Mouse (Mus musculus) brain, embryonic 14.5 days (tissue): ENCODE data around the gene Slx4ip. TPM values are rescaled to one million over a fixed set of nuclear protein-coding genes. Genes with fewer than 3 reads are reported as not detected.

Experiments used
- DNase-seq: peaks from one replicate; pipeline ENCODE4 v3.0.0-alpha.2; 2011; ENCODE audit warnings: low read depth
- CTCF ChIP-seq: fragments of 200-500 bp; IDR thresholded peaks from 2 replicates; pipeline ENCODE4 v1.5.1; 2012; ENCODE audit warnings: inconsistent platforms, mild to moderate bottlenecking, moderate library complexity, borderline replicate concordance; ENCODE audit not compliant: insufficient read depth, insufficient read length; ENCODE audit errors: extremely low read depth
- POLR2A ChIP-seq: fragments of 200-500 bp; IDR thresholded peaks from 2 replicates; pipeline ENCODE4 v1.6.1; 2012; ENCODE audit warnings: mild to moderate bottlenecking, inconsistent platforms, borderline replicate concordance; ENCODE audit not compliant: poor library complexity, insufficient read depth, insufficient read length, severe bottlenecking; ENCODE audit errors: extremely low read depth
- polyA plus RNA-seq: library from polyadenylated mRNA; depleted of rRNA; stranded (reverse); fragments of >200 nt; gene quantifications from 2 replicates; pipeline ENCODE4 v1.2.3, GENCODE M21; 2012

Gene Slx4ip
- polyA plus RNA-seq, 1 experiment, result 8.3 TPM

DNA sequence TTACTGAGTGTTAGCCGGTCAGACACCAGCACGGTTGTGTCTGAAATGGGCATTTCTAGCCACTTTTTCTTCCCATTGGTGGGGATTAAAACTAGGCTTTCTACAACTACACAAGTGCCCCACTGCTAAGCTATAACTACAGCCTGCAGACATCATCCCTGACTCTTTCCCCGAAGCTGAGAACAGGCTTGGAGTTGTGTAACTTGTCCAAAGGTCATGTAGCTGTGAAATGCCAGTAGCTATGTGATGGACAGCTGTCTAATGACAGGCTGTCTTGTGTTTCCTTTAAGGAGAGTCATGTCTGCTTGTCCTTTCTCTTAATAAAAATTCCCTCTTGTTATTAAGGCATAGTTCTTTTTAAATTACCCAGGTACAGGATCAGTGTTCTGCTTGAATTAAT lies 122.1 kb downstream of the Slx4ip start:
- DNase-seq, result no peak
- TF ChIP-seq POLR2A (no peak), CTCF (no peak)

DNA sequence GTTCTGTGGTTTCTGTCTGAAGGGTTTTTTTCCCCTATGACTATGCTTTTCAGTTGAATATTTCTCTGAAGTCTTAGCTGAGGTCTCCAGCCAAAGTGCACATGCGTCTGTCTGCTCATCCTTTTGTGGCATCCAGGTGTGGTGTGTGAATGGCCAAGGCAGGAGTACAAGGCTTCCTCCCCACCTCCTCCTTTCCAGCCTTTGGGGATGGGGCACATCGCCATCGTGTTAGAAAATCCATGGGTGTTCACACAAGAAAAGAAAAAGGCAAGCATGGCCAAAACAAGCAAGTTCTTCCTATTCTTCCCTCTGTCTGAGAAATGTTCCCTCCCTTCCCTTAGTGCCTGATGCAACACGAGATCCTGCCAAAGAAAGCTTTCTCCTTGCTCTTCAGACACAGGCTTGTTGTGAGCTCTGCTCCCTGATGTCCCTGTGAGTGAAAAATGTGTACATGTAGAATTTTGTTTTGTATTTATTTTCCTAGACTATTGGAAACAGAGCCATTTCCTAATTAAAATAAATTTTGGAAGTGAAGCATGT lies 122.9 kb downstream of the Slx4ip start:
- DNase-seq, result peak; percentile 34
- no peak for TF ChIP-seq CTCF
- no peak for TF ChIP-seq POLR2A

DNA sequence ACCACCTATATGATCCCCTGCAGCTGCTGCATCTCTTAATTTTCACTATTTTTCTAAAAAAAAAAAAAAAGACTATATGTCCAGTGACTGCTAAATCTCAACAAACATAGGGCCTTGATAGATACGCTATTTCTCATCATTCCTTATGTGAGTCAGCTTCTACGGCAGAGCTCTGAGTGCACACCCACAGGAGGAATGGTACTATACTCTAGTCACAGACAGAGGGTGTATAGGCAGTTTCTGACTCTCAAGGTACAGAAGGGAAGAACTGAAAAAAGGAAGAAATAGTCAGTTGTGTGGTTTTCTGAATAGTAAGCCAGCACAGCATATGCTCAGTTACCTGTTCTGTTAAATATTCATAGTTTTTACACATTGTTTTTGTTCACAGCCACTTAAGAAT lies 123.4 kb downstream of the Slx4ip start:
- DNase-seq, result no peak
- TF ChIP-seq POLR2A (no peak), CTCF (no peak)

DNA sequence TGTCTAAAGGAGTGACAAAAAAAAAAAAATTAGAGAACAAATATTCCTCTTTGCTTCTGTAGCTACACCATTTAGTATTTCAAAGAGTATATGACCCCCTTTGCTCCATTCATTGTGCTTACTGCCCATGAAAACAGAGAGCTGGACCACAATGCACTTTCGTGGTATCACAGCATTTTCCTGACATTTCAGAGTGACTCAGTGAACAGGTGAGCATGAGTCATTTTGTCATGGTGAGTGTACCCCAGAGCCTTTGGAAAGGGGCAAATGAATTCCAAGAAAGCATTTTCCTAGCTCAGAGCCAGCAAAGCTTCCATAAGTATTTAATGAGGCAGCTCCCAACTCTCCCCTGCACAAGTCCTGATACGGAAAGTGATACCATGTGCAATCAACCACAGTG lies 153.1 kb downstream of the Slx4ip start:
- no peak for DNase-seq
- TF ChIP-seq POLR2A (no peak), CTCF (no peak)

DNA sequence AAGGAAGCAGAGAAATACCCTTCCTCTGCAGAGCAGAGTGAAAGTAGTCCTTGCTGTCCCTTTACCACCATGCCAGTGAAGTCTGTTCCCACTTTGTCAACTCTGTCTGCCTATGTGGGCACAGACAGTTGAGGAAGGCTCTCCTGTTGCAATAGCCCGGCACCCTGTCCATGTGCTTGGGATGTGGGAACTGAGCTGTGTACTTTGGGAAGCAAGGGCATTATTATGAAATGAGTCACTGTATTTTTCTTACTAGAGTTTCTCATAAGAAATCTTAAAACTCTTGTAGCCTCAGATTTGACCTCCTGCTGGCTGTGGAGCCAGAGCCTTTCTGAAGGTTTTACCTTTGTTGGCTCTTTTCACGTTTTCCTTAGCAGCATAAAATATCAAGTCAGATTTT lies 158.3 kb downstream of the Slx4ip start:
- DNase-seq, result no peak
- TF ChIP-seq POLR2A, result no peak
- TF ChIP-seq CTCF, result no peak

DNA sequence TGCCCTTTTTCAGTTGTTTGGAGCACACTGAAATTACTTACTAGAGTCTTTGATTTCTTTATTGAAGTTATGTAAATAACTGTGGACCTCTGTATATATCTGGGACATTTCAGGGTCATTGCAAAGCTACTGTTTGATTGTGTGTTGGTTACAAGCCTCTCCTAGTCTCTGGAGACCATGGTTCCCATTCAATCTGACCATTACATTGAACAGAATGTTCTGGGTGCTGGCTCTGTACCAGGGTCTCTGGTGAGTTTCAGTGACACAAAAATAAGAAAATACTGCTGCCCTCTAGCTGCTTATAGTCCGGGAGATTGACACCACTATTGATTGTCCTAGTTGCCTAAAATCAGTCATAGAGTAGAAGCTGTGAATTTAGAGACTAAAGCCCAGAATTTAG lies 158.9 kb downstream of the Slx4ip start:
- TF ChIP-seq CTCF (no peak), POLR2A (no peak)
- DNase-seq, result no peak

DNA sequence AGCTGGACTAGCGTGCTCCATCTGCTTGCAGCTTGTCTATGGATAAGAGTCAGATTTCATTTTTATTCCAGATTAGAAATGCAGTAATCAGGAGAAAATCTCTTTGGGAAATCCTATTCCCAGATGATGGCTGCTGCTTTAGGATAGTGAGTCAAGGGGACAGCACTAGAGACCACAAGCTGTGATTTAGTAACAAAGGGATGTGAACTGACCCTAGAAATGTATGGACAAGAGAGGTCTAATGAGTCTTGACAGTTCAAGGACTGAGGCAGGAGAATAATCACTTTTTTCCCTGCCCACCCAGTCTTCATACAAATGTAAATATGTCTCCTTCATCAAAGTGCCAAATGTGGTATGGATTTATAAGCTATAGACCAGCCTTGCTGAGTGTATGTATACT lies 172.8 kb downstream of the Slx4ip start:
- DNase-seq, result no peak
- no peak for TF ChIP-seq CTCF
- no peak for TF ChIP-seq POLR2A

DNA sequence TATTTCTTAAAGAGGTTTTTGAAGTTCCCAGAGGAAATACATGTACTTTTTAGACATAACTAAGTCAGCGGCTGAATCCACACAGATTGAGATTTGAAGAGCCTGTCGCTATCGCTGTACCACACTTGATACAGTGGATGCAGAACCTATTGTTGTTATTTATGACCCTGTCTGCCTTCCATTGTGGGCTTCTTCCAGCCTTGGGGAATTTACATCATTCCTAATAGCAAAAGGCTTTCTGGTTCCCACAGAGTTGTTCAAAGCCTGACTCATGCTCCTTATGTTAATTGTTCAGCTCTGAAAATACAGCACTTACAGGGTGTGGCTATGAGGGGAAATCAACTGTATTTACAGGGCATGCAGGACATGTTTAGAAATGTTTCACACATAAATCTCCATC lies 173.5 kb downstream of the Slx4ip start:
- TF ChIP-seq POLR2A (no peak), CTCF (no peak)
- no peak for DNase-seq

DNA sequence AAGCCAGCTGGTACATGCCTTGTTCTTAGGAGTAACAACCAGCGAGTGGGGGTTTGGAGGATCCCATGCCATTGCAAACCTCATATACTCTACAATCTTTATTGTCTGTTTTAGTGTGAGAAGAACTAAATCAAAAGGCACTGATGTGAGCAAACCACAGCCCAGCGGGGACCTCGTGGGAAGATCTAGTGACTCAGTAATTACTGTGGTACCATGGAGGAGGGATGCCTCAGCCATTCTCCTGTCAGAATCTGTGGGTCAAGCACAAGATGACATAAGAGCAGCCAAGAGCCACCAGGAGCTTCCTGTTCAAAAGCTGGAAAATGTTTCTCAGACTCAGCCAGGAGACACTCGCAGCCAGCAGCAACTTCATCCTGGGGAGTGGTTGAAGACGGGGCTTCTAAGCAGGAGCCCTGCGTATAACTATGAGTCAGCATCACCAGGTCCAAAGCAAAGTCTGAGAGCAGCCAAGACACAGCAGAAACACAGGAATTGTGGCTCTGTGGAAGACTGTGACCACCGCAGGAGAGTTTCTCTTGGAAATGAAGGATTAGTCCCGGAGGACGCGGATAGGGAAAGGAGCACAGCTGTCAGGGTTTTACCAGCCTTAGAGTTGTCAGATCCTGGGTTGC lies 176.6 kb downstream of the Slx4ip start:
- DNase-seq, result no peak
- TF ChIP-seq CTCF, result no peak
- TF ChIP-seq POLR2A, result no peak

DNA sequence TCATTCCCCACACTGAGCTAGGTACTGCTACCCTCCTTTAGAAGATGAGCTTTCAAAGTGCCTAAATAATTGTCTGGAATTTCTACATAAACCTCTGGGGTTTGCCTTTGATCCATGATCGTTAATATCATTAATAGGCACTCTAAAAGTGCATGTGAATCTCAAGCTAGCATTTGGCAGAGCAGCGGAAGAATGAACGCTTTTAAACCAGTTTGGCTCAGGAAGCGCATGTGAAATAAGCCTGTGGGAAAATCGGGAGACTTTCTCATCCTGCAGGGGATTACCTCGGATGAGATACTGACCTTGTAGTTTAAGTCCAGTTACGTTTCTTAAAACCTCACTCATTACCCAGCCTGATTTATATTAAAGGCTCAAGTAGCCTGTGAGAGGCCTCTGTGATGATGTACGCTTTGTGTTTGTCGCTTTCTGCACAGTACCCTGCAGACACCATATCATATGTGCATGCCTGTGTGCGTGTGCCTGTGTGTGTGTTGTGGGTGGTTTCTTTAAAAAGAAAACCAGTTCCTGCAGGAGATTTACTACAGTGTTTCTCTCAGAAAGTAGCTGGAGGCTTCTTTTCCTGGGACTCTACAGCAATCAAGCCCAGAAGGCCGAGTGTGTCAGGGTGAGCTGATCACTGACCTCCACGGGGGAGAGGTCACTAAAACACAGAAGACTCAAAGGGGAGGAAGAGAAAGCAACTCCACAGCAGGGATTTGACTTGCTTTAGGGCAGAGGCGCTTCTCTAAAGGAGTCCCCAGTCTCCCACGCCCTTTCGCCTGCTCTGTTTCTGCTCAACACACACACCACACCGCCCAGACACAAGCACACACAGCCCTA lies 182.7 kb downstream of the Slx4ip start:
- DNase-seq, result peak; percentile 69
- TF ChIP-seq CTCF, result no peak
- TF ChIP-seq POLR2A, result no peak

DNA sequence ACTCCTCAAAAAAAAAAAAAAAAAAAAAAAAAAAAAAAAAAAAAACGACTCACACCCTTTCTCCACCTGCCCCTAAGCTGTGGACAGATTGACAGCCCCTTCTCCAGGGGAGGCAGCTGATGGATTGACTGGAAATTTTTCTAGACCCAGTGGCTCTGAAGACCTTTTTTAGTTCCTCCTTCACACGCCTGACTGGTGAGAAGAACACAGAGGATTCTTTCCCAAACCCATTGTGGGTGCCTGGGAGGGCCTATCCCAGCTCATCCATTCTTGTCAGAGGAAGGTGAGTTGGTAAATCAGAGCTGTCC lies 183.2 kb downstream of the Slx4ip start:
- no peak for DNase-seq
- no peak for TF ChIP-seq CTCF

DNA sequence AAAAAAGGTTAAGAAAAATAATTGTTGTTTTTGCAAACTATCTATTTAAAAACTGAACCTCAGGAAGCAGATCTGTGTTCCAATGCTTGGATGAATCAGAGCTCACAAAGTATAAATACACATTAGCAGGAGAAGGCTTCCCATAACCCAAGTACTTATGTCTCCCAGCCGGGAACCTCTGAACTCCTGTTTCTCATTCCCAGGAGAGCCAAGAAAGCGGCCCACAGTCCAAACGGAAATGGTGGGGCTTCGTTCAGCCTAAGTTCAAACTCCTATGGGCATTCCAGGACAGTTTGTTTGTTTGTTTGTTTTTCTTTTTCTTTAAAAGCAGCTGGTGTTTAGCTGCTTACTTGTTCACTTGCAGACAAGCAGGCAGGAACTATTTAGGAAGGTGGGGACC lies 187.8 kb downstream of the Slx4ip start:
- TF ChIP-seq POLR2A (no peak), CTCF (no peak)
- no peak for DNase-seq

DNA sequence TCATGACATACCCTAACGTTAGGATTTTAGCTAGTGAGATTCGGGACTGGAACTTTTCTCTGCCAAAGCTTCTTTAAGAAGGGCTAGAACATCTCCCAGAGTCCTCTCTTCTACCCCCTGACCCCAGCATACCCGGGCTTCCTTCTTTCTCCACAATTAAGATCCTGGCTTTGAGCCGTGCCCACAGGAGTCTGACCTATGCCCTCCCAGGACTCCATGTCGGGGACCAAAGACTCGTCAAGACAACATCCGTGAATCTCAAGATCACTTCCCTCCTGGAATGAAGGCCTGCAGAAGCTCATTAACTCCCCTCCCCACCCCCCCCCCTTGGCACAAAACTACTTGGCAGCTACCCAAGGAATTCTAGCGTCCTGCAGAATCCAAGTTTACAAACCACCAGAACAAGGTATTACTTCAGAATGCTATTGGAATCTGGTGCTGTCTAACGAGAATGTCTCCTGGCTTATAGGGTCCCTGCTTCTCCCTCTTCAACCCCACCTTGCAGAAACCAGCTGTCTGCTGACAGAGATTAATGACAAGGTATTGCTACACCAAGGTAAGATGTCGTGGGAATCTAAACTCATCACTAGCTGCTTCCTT lies 188.8 kb downstream of the Slx4ip start:
- TF ChIP-seq CTCF (no peak), POLR2A (no peak)
- DNase-seq, result no peak
